Mouse (Mus musculus): ENCODE data around the gene Tssc4. TPM values are rescaled to one million over a fixed set of nuclear protein-coding genes. Genes with fewer than 3 reads are reported as not detected.
A peak's percentile ranks its signal among the peaks of the same experiment; 100 is the strongest.

Tssc4 gene
- polyA plus RNA-seq, 1 experiment from 2014 or later = 90.7 TPM

GRCm38 (mm10) chr7:143059202-143059870, 9.7 kb upstream of the Tssc4 start:
- no peak overlapping the region for H3K4me3 ChIP-seq (ENCODE audit: low read depth, low read length)
- H3K27me3 ChIP-seq (ENCODE audit: control insufficient read depth, insufficient read depth, low read depth, low read length) = no peaks in the 10 kb centered on the region
- no peak for ATAC-seq
- no peak overlapping the region for H3K9ac ChIP-seq (ENCODE audit: low read depth, low read length)
- H3K9me3 ChIP-seq (replicated peaks; ENCODE audit: control insufficient read depth, low read length, poor library complexity, severe bottlenecking) = no peaks in the 10 kb centered on the region
- peaks cover 28% of the 10 kb centered on the region for H3K4me1 ChIP-seq (ENCODE audit: control insufficient read depth, insufficient read depth, low read length)
- H3K4me2 ChIP-seq (ENCODE audit: low read length) = no peak overlapping the region; the same call in 1 of the 2 replicates
- H3K27ac ChIP-seq (ENCODE audit: low read length) = peak overlapping the region; percentile 54; the same call in 1 of the 2 replicates
- 80% methylated on average over 5 of the region's 5 CpGs for WGBS
- H3K36me3 ChIP-seq (ENCODE audit: control insufficient read depth, insufficient read depth, low read length) = peaks cover 7% of the 10 kb centered on the region

- 89% methylated on average over 2 of the region's 2 CpGs for WGBS
- H3K27me3 ChIP-seq (ENCODE audit: control insufficient read depth, insufficient read depth, low read depth, low read length) = no peaks in the 10 kb centered on the region
- ATAC-seq = no peak
- H3K36me3 ChIP-seq (ENCODE audit: control insufficient read depth, insufficient read depth, low read length) = peaks cover 35% of the 10 kb centered on the region
- no peak overlapping the region for H3K4me3 ChIP-seq (ENCODE audit: low read depth, low read length)
- H3K4me1 ChIP-seq (ENCODE audit: control insufficient read depth, insufficient read depth, low read length) = peaks cover 14% of the 10 kb centered on the region; the same call in 1 of the 2 replicates
- H3K4me2 ChIP-seq (ENCODE audit: low read length) = no peak overlapping the region
- H3K9ac ChIP-seq (ENCODE audit: low read depth, low read length) = no peak overlapping the region
- no peak overlapping the region for H3K27ac ChIP-seq (ENCODE audit: low read length)
- H3K9me3 ChIP-seq (replicated peaks; ENCODE audit: control insufficient read depth, low read length, poor library complexity, severe bottlenecking) = no peaks in the 10 kb centered on the region
These were observed 6.3 kb upstream of the Tssc4 start for GRCm38 (mm10) chr7:143062704-143063103.

GRCm38 (mm10) chr7:143064226-143064625, 4.8 kb upstream of the Tssc4 start:
- Histone ChIP-seq H3K27ac (ENCODE audit: low read length) (no peak overlapping the region), H3K9ac (ENCODE audit: low read depth, low read length) (no peak overlapping the region), H3K27me3 (ENCODE audit: control insufficient read depth, insufficient read depth, low read depth, low read length) (no peaks in the 10 kb centered on the region), H3K9me3 (replicated peaks; ENCODE audit: control insufficient read depth, low read length, poor library complexity, severe bottlenecking) (no peaks in the 10 kb centered on the region), H3K4me1 (ENCODE audit: control insufficient read depth, insufficient read depth, low read length) (peaks cover 13% of the 10 kb centered on the region), H3K4me3 (ENCODE audit: low read depth, low read length) (no peak overlapping the region), H3K4me2 (ENCODE audit: low read length) (no peak overlapping the region), H3K36me3 (ENCODE audit: control insufficient read depth, insufficient read depth, low read length) (peaks cover 37% of the 10 kb centered on the region)
- no peak for ATAC-seq
- 30% methylated on average over 6 of the region's 6 CpGs for WGBS

- Histone ChIP-seq H3K36me3 (ENCODE audit: control insufficient read depth, insufficient read depth, low read length) (peaks cover 37% of the 10 kb centered on the region), H3K4me2 (ENCODE audit: low read length) (no peak overlapping the region), H3K9me3 (replicated peaks; ENCODE audit: control insufficient read depth, low read length, poor library complexity, severe bottlenecking) (no peaks in the 10 kb centered on the region), H3K9ac (ENCODE audit: low read depth, low read length) (no peak overlapping the region), H3K4me1 (ENCODE audit: control insufficient read depth, insufficient read depth, low read length) (peaks cover 19% of the 10 kb centered on the region), H3K4me3 (ENCODE audit: low read depth, low read length) (no peak overlapping the region), H3K27ac (ENCODE audit: low read length) (no peak overlapping the region), H3K27me3 (ENCODE audit: control insufficient read depth, insufficient read depth, low read depth, low read length) (no peaks in the 10 kb centered on the region)
- 94% methylated on average over 2 of the region's 2 CpGs for WGBS
- no peak for ATAC-seq
These were observed 3.4 kb upstream of the Tssc4 start for GRCm38 (mm10) chr7:143065692-143066091.

DNA sequence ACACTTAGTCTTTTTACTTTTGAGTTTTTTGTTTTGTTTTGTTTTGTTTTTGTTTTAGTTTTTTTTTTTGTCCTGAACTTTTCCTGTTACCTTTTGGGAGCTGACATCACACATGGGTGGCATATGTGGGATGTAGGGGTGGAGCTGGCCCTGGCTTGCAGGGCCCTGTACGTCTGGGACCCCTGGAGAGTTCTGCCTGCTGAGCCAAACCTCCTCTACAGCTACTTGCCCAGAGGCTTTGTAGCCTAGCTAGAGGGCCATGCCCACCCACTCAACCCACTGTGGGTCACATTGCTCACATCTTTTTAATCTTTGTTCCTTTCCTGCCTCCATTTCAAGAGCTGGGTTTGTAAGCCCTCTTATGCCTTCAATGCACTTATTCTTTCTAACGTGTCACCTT, 1.6 kb upstream of the Tssc4 start:
- no peaks in the 10 kb centered on the region for H3K27me3 ChIP-seq (ENCODE audit: control insufficient read depth, insufficient read depth, low read depth, low read length)
- WGBS = 71% methylated on average over 2 of the region's 2 CpGs
- H3K4me1 ChIP-seq (ENCODE audit: control insufficient read depth, insufficient read depth, low read length) = peaks cover 22% of the 10 kb centered on the region
- H3K9ac ChIP-seq (ENCODE audit: low read depth, low read length) = no peak overlapping the region
- H3K4me3 ChIP-seq (ENCODE audit: low read depth, low read length) = no peak overlapping the region
- H3K9me3 ChIP-seq (replicated peaks; ENCODE audit: control insufficient read depth, low read length, poor library complexity, severe bottlenecking) = no peaks in the 10 kb centered on the region
- H3K4me2 ChIP-seq (ENCODE audit: low read length) = no peak overlapping the region
- peaks cover 37% of the 10 kb centered on the region for H3K36me3 ChIP-seq (ENCODE audit: control insufficient read depth, insufficient read depth, low read length)
- ATAC-seq = no peak
- no peak overlapping the region for H3K27ac ChIP-seq (ENCODE audit: low read length)

- no peaks in the 10 kb centered on the region for H3K9me3 ChIP-seq (replicated peaks; ENCODE audit: control insufficient read depth, low read length, poor library complexity, severe bottlenecking)
These were observed 1.2 kb upstream of the Tssc4 start for GRCm38 (mm10) chr7:143067897-143068296.

DNA sequence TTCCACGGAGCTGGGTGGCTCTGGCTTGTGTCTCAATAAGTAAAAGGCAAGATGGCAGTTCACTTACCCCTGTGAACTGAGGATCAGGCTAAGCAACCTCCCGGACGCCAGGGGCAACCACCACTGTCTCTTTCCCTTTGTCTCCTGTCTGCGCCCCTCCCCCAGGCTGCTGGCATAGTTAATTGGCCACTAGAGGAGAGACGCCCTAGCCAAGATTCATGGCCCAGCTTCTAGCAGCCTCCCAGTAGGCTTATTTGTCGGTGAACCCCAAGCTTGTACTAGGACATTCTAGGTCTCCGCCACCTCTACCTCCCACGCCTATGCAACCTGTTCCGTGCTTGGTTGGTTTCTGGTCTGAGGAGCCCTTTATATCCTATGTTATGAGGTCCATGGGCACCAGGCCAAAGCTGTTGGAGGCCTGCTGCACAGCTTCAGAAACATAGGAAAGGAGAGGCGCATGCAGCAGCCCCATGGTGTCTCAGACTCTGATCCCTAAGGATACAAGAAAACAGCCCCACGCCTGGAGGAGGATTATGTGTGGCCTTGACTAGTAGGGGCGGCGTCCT, 650 bp upstream of the Tssc4 start:
- WGBS = 38% methylated on average over 13 of the region's 13 CpGs
- peak overlapping the region; percentile 69 for H3K9ac ChIP-seq (ENCODE audit: low read depth, low read length)
- no peaks in the 10 kb centered on the region for H3K27me3 ChIP-seq (ENCODE audit: control insufficient read depth, insufficient read depth, low read depth, low read length)
- peaks cover 22% of the 10 kb centered on the region for H3K4me1 ChIP-seq (ENCODE audit: control insufficient read depth, insufficient read depth, low read length)
- H3K27ac ChIP-seq (ENCODE audit: low read length) = peak overlapping the region; percentile 93
- peaks cover 36% of the 10 kb centered on the region for H3K36me3 ChIP-seq (ENCODE audit: control insufficient read depth, insufficient read depth, low read length)
- ATAC-seq = no peak
- no peaks in the 10 kb centered on the region for H3K9me3 ChIP-seq (replicated peaks; ENCODE audit: control insufficient read depth, low read length, poor library complexity, severe bottlenecking)
- H3K4me3 ChIP-seq (ENCODE audit: low read depth, low read length) = peak overlapping the region; percentile 84
- peak overlapping the region; percentile 73 for H3K4me2 ChIP-seq (ENCODE audit: low read length)

More at GRCm38 (mm10) chr7:143067897-143068296, 1.2 kb upstream of the Tssc4 start:
- Histone ChIP-seq H3K4me2 (ENCODE audit: low read length) (peak overlapping the region; percentile 73), H3K27ac (ENCODE audit: low read length) (peak overlapping the region; percentile 93), H3K27me3 (ENCODE audit: control insufficient read depth, insufficient read depth, low read depth, low read length) (no peaks in the 10 kb centered on the region), H3K4me1 (ENCODE audit: control insufficient read depth, insufficient read depth, low read length) (peaks cover 22% of the 10 kb centered on the region), H3K36me3 (ENCODE audit: control insufficient read depth, insufficient read depth, low read length) (peaks cover 37% of the 10 kb centered on the region), H3K4me3 (ENCODE audit: low read depth, low read length) (no peak overlapping the region; the same call in 1 of the 2 replicates), H3K9ac (ENCODE audit: low read depth, low read length) (peak overlapping the region; percentile 69; the same call in 1 of the 2 replicates)
- no peak for ATAC-seq
- 88% methylated on average over 3 of the region's 3 CpGs for WGBS

DNA sequence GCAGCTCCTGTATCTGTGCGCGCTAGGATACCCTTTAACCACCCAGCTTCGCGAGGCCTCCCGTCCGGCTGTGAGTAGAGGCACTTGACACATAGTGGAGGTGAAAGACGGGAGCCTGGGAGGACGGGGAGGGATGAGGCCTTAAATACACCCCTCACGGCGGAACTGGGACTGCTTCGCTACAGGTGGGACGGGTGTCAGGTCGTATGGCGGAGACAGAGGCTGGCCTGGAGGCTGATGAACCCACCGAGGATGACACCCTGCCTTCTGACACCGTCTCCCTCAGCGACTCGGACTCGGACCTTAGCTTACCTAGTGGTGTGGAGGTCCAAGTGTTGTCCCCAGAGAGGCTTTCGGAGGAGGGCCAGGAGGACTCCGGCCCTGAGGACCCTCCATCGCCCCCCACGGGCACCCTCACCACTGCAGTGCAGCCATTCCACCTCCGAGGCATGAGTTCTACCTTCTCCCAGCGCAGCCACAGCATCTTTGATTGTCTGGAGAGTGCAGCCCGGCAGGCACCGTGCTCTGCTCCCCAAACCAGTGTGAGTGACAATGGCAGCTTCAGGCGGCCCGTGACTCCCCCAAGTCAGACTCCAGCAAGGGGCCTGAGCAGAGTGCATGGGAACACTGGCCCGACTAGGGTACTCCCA, 827 bp downstream of the Tssc4 start:
- Histone ChIP-seq H3K27me3 (ENCODE audit: control insufficient read depth, insufficient read depth, low read depth, low read length) (no peaks in the 10 kb centered on the region), H3K4me1 (ENCODE audit: control insufficient read depth, insufficient read depth, low read length) (peaks cover 20% of the 10 kb centered on the region), H3K4me3 (ENCODE audit: low read depth, low read length) (peak overlapping the region; percentile 84), H3K4me2 (ENCODE audit: low read length) (peak overlapping the region; percentile 99), H3K36me3 (ENCODE audit: control insufficient read depth, insufficient read depth, low read length) (peaks cover 27% of the 10 kb centered on the region), H3K27ac (ENCODE audit: low read length) (peak overlapping the region; percentile 85), H3K9ac (ENCODE audit: low read depth, low read length) (peak overlapping the region; percentile 93), H3K9me3 (replicated peaks; ENCODE audit: control insufficient read depth, low read length, poor library complexity, severe bottlenecking) (no peaks in the 10 kb centered on the region)
- 14% methylated on average over 30 of the region's 30 CpGs for WGBS
- ATAC-seq = no peak

Data from midbrain, embryonic 16.5 days (tissue).